Mouse (Mus musculus) liver, embryonic 14.5 days (tissue): ENCODE results near the gene Ppp1r12b.

Experiments used
- CTCF ChIP-seq: IDR thresholded peaks from 2 replicates; pipeline ENCODE4 v1.5.1; 2016; ENCODE audit warnings: antibody characterized with exemption, low read depth, control low read depth
- EP300 ChIP-seq: IDR thresholded peaks from 2 replicates; pipeline ENCODE4 v1.6.1; 2016; ENCODE audit warnings: antibody characterized with exemption, low read depth

DNA sequence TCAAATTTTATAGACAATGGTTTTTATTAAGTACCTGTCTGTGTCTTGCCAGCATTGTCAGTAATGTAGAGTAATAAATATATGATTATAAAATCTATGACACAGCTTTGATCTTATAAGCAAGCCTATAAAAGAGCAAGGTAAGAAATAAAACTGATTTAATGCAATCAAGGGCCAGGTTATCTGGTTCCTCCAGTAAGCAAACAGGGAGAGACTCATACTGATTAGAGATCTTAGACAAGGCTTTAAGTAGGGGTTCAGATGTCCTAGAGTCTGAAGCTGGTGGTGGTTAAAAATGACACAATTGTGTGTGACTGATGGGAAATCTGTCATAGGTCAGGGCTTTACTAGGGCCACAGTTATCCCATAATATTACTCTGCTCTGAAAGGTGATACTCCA is 164.3 kb downstream of the Ppp1r12b start:
- TF ChIP-seq EP300 (no peak), CTCF (no peak)
